Mouse (Mus musculus) neural tube, embryonic 15.5 days (tissue): Measurements from ENCODE around the gene Setd1b. TPM values are rescaled to one million over a fixed set of nuclear protein-coding genes. Genes with fewer than 3 reads are reported as not detected.

Source experiments
- ATAC-seq: fragments of 200-750 bp; cut with Nextera tagmentation; 2 replicates; pipeline ENCODE4 v1.8.0; 2017; ENCODE audit warnings: mild to moderate bottlenecking, moderate TSS enrichment, moderate library complexity; ENCODE audit not compliant: low FRiP score
- H3K27ac ChIP-seq: fragments of 300-500 bp; sonication (generic); replicated peaks from 2 replicates; pipeline ENCODE4 v1.5.1; 2015; ENCODE audit warnings: mild to moderate bottlenecking, inconsistent platforms
- H3K27me3 ChIP-seq: fragments of 300-500 bp; sonication (generic); replicated peaks from 2 replicates; pipeline ENCODE4 v1.6.1; 2015; ENCODE audit warnings: inconsistent platforms
- H3K36me3 ChIP-seq: fragments of 300-500 bp; sonication (generic); 2 replicates; pipeline ENCODE4 v1.6.1; 2015; ENCODE audit warnings: inconsistent platforms
- H3K4me1 ChIP-seq: fragments of 300-500 bp; sonication (generic); 2 replicates; pipeline ENCODE4 v1.6.1; 2015; ENCODE audit warnings: inconsistent platforms
- H3K4me2 ChIP-seq: fragments of 300-500 bp; sonication (generic); 2 replicates; pipeline ENCODE4 v1.6.1; 2015; ENCODE audit warnings: inconsistent platforms, mild to moderate bottlenecking, moderate library complexity
- H3K4me3 ChIP-seq: fragments of 300-500 bp; sonication (generic); replicated peaks from 2 replicates; pipeline ENCODE4 v1.5.1; 2015; ENCODE audit warnings: mild to moderate bottlenecking, inconsistent platforms
- H3K9ac ChIP-seq: fragments of 300-500 bp; sonication (generic); replicated peaks from 2 replicates; pipeline ENCODE4 v1.6.1; 2015; ENCODE audit warnings: mild to moderate bottlenecking, inconsistent platforms
- H3K9me3 ChIP-seq: fragments of 300-500 bp; sonication (generic); replicated peaks from 2 replicates; pipeline ENCODE4 v1.6.1; 2016; ENCODE audit warnings: inconsistent platforms
- WGBS: fragments of 180-500 bp; shearing (Covaris S2); methylation state at CpG from one replicate; pipeline ENCODE4 v1.1.7; 2015; ENCODE audit warnings: mixed read lengths; 5-methylcytosine and 5-hydroxymethylcytosine counted together
- polyA plus RNA-seq: library from polyadenylated mRNA; unstranded; fragments of >200 nt; fragmentation: Nextera tagmentation; extraction: Ambion mirVana; gene quantifications from 2 replicates; pipeline ENCODE4 v1.2.1, GENCODE M21; 2015

Gene Setd1b
- polyA plus RNA-seq, 1 experiment from 2014 or later, result 10.5 TPM

GRCm38 (mm10) chr5:123155425-123155824 is 13.4 kb downstream of the Setd1b start:
- Histone ChIP-seq H3K27me3 (no peaks in the 10 kb centered on the region), H3K4me2 (no peak overlapping the region), H3K27ac (no peak overlapping the region), H3K9me3 (no peaks in the 10 kb centered on the region), H3K4me3 (no peak overlapping the region), H3K4me1 (peaks cover 17% of the 10 kb centered on the region), H3K9ac (no peak overlapping the region), H3K36me3 (peaks cover 73% of the 10 kb centered on the region)
- no peak for ATAC-seq
- 69% methylated on average over 7 of the region's 7 CpGs for WGBS

- Histone ChIP-seq H3K4me1 (peaks cover 4% of the 10 kb centered on the region; the same call in 1 of the 2 replicates), H3K36me3 (peaks cover 84% of the 10 kb centered on the region), H3K4me3 (no peak overlapping the region), H3K9me3 (no peaks in the 10 kb centered on the region), H3K27ac (no peak overlapping the region), H3K4me2 (no peak overlapping the region), H3K27me3 (no peaks in the 10 kb centered on the region), H3K9ac (no peak overlapping the region)
- 89% methylated on average over 12 of the region's 12 CpGs for WGBS
- ATAC-seq, result no peak
These were observed 14.8 kb downstream of the Setd1b start for GRCm38 (mm10) chr5:123156763-123157162.

- WGBS, result 92% methylated on average over 4 of the region's 4 CpGs
- Histone ChIP-seq H3K36me3 (peaks cover 84% of the 10 kb centered on the region), H3K9me3 (no peaks in the 10 kb centered on the region)
These were observed 16.0 kb downstream of the Setd1b start for GRCm38 (mm10) chr5:123157972-123158371.

GRCm38 (mm10) chr5:123159446-123159845 is 17.5 kb downstream of the Setd1b start:
- Histone ChIP-seq H3K4me2 (no peak overlapping the region), H3K27ac (no peak overlapping the region), H3K4me3 (no peak overlapping the region), H3K36me3 (peaks cover 86% of the 10 kb centered on the region), H3K27me3 (no peaks in the 10 kb centered on the region), H3K9me3 (no peaks in the 10 kb centered on the region), H3K9ac (no peak overlapping the region), H3K4me1 (no peaks in the 10 kb centered on the region)
- 93% methylated on average over 4 of the region's 4 CpGs for WGBS
- no peak for ATAC-seq

More at GRCm38 (mm10) chr5:123157972-123158371, 16.0 kb downstream of the Setd1b start:
- Histone ChIP-seq H3K4me2 (no peak overlapping the region), H3K4me3 (no peak overlapping the region), H3K4me1 (no peaks in the 10 kb centered on the region; the same call in 1 of the 2 replicates), H3K27ac (no peak overlapping the region), H3K9ac (no peak overlapping the region), H3K27me3 (no peaks in the 10 kb centered on the region)
- ATAC-seq, result no peak

GRCm38 (mm10) chr5:123159866-123160265 is 17.9 kb downstream of the Setd1b start:
- Histone ChIP-seq H3K27ac (no peak overlapping the region), H3K36me3 (peaks cover 85% of the 10 kb centered on the region), H3K27me3 (no peaks in the 10 kb centered on the region), H3K4me2 (no peak overlapping the region), H3K9me3 (no peaks in the 10 kb centered on the region), H3K4me3 (no peak overlapping the region), H3K4me1 (no peaks in the 10 kb centered on the region), H3K9ac (no peak overlapping the region)
- 96% methylated on average over 15 of the region's 15 CpGs for WGBS
- no peak for ATAC-seq

GRCm38 (mm10) chr5:123160341-123160740 is 18.3 kb downstream of the Setd1b start:
- H3K9me3 ChIP-seq, result no peaks in the 10 kb centered on the region
- H3K4me1 ChIP-seq, result no peaks in the 10 kb centered on the region
- no peak overlapping the region for H3K27ac ChIP-seq
- ATAC-seq, result no peak
- no peak overlapping the region for H3K4me3 ChIP-seq
- no peak overlapping the region for H3K9ac ChIP-seq
- 95% methylated on average over 15 of the region's 15 CpGs for WGBS
- peaks cover 83% of the 10 kb centered on the region for H3K36me3 ChIP-seq
- no peaks in the 10 kb centered on the region for H3K27me3 ChIP-seq
- no peak overlapping the region for H3K4me2 ChIP-seq

GRCm38 (mm10) chr5:123162942-123163341 is 20.9 kb downstream of the Setd1b start:
- no peak overlapping the region for H3K9ac ChIP-seq
- no peaks in the 10 kb centered on the region for H3K9me3 ChIP-seq
- H3K4me3 ChIP-seq, result no peak overlapping the region
- 92% methylated on average over 9 of the region's 9 CpGs for WGBS
- peaks cover 80% of the 10 kb centered on the region for H3K36me3 ChIP-seq
- no peaks in the 10 kb centered on the region for H3K4me1 ChIP-seq
- no peak overlapping the region for H3K27ac ChIP-seq
- ATAC-seq, result no peak
- no peaks in the 10 kb centered on the region for H3K27me3 ChIP-seq
- no peak overlapping the region for H3K4me2 ChIP-seq

- no peak overlapping the region for H3K4me3 ChIP-seq
- WGBS, result 83% methylated on average over 10 of the region's 10 CpGs
- ATAC-seq, result no peak
- H3K27ac ChIP-seq, result no peak overlapping the region
- H3K27me3 ChIP-seq, result no peaks in the 10 kb centered on the region
- no peak overlapping the region for H3K9ac ChIP-seq
- no peak overlapping the region for H3K4me2 ChIP-seq
- peaks cover 9% of the 10 kb centered on the region for H3K4me1 ChIP-seq
- H3K9me3 ChIP-seq, result no peaks in the 10 kb centered on the region
- peaks cover 46% of the 10 kb centered on the region for H3K36me3 ChIP-seq
These were observed 24.4 kb downstream of the Setd1b start for GRCm38 (mm10) chr5:123166437-123166836.

GRCm38 (mm10) chr5:123167591-123167990 is 25.6 kb downstream of the Setd1b start:
- Histone ChIP-seq H3K4me2 (no peak overlapping the region), H3K9ac (no peak overlapping the region), H3K4me1 (peaks cover 15% of the 10 kb centered on the region), H3K36me3 (peaks cover 36% of the 10 kb centered on the region), H3K27me3 (no peaks in the 10 kb centered on the region), H3K4me3 (no peak overlapping the region), H3K9me3 (no peaks in the 10 kb centered on the region), H3K27ac (no peak overlapping the region)
- 69% methylated on average over 5 of the region's 5 CpGs for WGBS
- no peak for ATAC-seq

GRCm38 (mm10) chr5:123169284-123169683 is 27.3 kb downstream of the Setd1b start, which contains the start of gene Psmd9:
Gene Psmd9, plus strand, starts transcription at chr5:123169413.
- no peak within 1 kb of the TSS for H3K4me3 ChIP-seq
- H3K9me3 ChIP-seq, result no peaks in the 10 kb centered on the region
- ATAC-seq, result no peak
- no peak within 1 kb of the TSS for H3K27ac ChIP-seq
- no peaks in the 10 kb centered on the region for H3K27me3 ChIP-seq
- no peak within 1 kb of the TSS for H3K9ac ChIP-seq
- H3K4me1 ChIP-seq, result peaks cover 15% of the 10 kb centered on the region
- 85% methylated on average over 5 of the region's 5 CpGs for WGBS
- H3K4me2 ChIP-seq, result no peak within 1 kb of the TSS
- H3K36me3 ChIP-seq, result peaks cover 19% of the 10 kb centered on the region

GRCm38 (mm10) chr5:123170365-123170764 is 28.4 kb downstream of the Setd1b start:
- ATAC-seq, result no peak
- Histone ChIP-seq H3K36me3 (peaks cover 14% of the 10 kb centered on the region), H3K9me3 (no peaks in the 10 kb centered on the region), H3K4me3 (no peak overlapping the region), H3K27me3 (no peaks in the 10 kb centered on the region), H3K9ac (no peak overlapping the region), H3K4me1 (peaks cover 15% of the 10 kb centered on the region), H3K27ac (no peak overlapping the region), H3K4me2 (no peak overlapping the region)
- 72% methylated on average over 9 of the region's 9 CpGs for WGBS

- peak; percentile 55; the same call in 1 of the 2 replicates for ATAC-seq
- no peak overlapping the region for H3K27ac ChIP-seq
- H3K4me3 ChIP-seq, result no peak overlapping the region
- no peak overlapping the region for H3K9ac ChIP-seq
- H3K27me3 ChIP-seq, result no peaks in the 10 kb centered on the region
- peaks cover 15% of the 10 kb centered on the region for H3K4me1 ChIP-seq
- 16% methylated on average over 22 of the region's 22 CpGs for WGBS
- peaks cover 2% of the 10 kb centered on the region for H3K36me3 ChIP-seq
- H3K4me2 ChIP-seq, result peak overlapping the region; percentile 51
- no peaks in the 10 kb centered on the region for H3K9me3 ChIP-seq
These were observed 29.8 kb downstream of the Setd1b start for GRCm38 (mm10) chr5:123171646-123172350.
